Mouse (Mus musculus): ENCODE results near the gene Magel2. TPM values are rescaled to one million over a fixed set of nuclear protein-coding genes. Genes with fewer than 3 reads are reported as not detected.

The Magel2 gene
- not detected for polyA plus RNA-seq (2014; fragmentation: Illumina TruSeq; extraction: RNeasy Lipid Tissue Mini Kit (QIAGEN cat#74804); ENCODE audit: low replicate concordance)

DNA sequence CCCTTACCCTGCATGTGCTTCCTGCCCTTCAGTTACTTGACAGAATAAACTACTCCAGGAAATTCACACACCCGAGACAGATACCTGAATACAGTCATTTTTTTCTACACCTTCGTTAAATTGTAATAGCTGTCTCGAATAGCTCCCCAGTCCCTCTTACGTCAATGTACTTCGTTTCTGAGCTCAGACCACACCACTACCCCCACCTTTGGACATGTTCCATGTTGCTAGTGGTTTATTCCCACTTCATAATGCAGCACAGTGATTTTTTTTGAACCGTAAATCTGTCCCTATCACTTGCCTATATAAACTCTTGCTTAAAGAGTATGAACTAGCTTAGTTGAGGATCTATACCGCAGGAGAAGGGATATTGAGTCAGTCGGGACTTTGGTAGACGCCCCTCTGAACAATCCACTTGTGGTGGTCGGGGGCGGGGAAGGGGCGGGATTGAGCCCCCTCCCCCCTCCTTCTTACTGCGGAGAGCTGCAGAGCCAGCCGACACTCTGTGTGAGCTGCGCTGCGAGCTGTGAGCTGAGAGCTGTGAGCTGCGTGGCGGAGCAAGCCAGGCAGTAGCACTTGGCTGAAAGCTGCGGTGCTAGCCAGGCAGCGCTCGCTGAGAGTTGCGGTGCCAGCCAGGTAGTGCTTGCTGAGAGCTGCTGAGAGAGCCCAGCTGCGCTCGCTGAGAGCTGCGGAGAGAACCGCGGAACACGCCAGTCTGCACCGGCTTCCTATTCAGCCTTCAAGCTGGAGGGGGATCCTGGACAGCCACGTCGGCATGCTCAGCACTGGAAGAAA lies at the start of gene Magel2:
Gene Magel2 (plus strand): TSS at position 501 of the 795 bp plus-strand sequence.

DNA sequence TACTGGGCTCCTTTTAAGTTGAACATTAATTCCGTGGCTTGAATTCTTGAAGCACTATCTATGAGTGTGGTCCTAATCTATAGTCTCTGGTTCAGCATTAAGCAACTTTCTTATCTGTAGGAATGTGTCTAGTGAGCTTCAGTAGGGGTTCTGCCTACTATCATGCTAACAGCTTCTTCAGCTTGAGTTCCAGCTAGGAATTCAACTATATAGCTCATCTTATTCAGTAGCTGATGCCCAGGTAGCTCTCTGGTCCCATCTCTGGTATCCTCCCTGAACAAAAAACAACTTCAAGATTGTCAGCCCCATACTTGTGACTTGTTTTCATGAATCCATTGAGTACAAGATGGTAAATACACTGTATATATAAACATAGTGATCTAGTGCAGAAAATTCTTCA lies 30.5 kb upstream of the Magel2 start, which contains the start of gene Ndn:
Gene Ndn (plus strand): TSS at position 301 of the 400 bp plus-strand sequence.

DNA sequence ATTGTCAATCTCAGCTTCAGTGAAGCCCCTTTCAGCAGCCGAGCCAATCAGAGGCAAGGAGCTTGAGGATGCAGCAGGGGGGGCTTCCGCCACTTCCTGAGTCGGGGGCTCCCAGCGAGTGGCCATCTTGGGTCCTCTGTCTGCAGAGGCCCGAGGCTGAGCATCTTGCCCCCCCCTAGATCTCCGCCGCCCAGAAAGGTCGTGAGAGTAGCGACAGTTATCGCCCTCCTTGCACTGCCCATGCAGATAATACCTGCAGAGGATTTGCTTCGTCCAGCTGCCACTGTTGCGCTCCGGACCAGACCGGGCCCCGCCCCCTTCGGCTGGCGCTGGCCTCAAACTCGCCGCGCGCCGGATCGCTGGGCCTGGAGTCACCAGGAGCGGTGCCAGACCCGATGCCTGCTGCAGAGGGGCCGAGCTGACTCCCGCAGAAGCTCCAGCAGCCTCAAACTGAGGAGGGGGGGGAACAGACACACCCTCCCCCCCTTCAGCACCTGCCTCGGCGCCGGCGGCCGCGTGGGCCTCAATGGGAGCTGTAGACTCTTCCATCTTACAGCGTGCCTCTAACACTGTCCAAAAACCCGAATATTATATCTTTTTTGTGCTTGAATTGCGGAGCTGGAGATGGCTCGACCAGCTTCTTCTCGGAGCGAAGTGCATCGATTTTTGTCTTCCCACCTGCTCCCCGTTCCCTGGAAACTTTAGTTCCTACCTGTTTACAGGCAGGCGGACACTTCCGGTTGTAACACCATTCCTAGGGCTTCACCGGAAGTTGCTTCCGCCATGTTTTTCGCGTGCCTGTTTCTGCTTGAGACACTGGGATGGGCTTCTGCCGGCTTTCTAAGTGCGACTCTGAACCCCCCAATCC lies 42.9 kb downstream of the Magel2 start, which contains the start of gene Mkrn3:
Gene Mkrn3 (minus strand): TSS at position 647 of the 868 bp plus-strand sequence.

Other genes starting within 250 kb of the Magel2 start
- 1.3 TPM for gene Ndn, start 30.4 kb upstream of the Magel2 start, polyA plus RNA-seq (2014; fragmentation: Illumina TruSeq; extraction: RNeasy Lipid Tissue Mini Kit (QIAGEN cat#74804); ENCODE audit: low replicate concordance)
- gene Mkrn3, start 43.1 kb downstream of the Magel2 start, polyA plus RNA-seq (2014; fragmentation: Illumina TruSeq; extraction: RNeasy Lipid Tissue Mini Kit (QIAGEN cat#74804); ENCODE audit: low replicate concordance) = 0.30 TPM
- gene Peg12, start 87.5 kb downstream of the Magel2 start, polyA plus RNA-seq (2014; fragmentation: Illumina TruSeq; extraction: RNeasy Lipid Tissue Mini Kit (QIAGEN cat#74804); ENCODE audit: low replicate concordance) = 0.19 TPM

Measured in small intestine, adult 10 weeks (tissue).